ENCODE assay signal across 28 mouse cellular contexts in the genomic region with DNA sequence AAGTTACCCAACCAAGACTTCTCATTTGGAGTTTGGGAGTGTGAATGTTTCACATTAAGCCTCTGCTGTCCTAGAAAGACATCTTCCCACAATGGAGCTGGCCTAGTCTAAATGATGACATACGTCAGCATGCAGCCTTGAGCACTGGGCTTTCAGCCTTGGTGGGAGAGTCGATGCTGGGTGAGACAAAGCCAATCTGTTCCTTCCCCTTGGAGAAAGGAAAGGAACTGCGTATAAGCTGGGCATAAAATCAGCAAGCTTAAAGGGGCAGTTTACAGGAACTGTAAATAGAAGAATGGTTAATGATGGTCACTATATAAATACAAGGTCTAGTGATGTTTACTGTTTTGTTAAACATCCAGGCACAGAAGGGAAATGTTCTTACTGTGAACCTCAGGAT.
DNase-seq lines count a peak whose midpoint lies in the region; ATAC-seq and TF ChIP-seq lines count a peak whose summit lies in the region.
"Had no signal": no experiment of that assay in that cellular context is flagged by ENCODE, and none has a peak within 500 bp of the region (broad histone marks: within the 10 kb centered on the region; RNA-seq: fewer than 3 reads in every experiment).

No protein-coding gene starts in this region.

- no peak for DNase-seq in frontal cortex, postnatal 25 days (ENCODE audit: low spot score in 2 of 2)
- DNase-seq in brain, adult 2 months (ENCODE audit: low read depth, low spot score): peak; percentile 64
- peak; percentile 68 for DNase-seq in lung, postnatal 0 days (ENCODE audit: low spot score)
- DNase-seq in lung, postnatal 4 days: peak; percentile 52 to 76
- DNase-seq in embryo, embryonic 9.5 days (ENCODE audit: extremely low spot score): no peak
- no peak for DNase-seq in B cell, adult 2 months
- no peak for DNase-seq in cerebellum, adult 11 months
- DNase-seq: adrenal gland, adult 8-10 months; cerebellum, adult 11-12 months; cerebellum, postnatal 10 days; gastrocnemius, postnatal 36 days; heart, adult 18-20 months; heart, postnatal 36 days; kidney, adult 18-20 months; right cerebral cortex, postnatal 4 days; thymus, postnatal 25 days had no signal

- no peak for TF ChIP-seq CTCF in lung, postnatal 0 days (IDR thresholded peaks at IDR 0.05)

- peak; percentile 56 for ATAC-seq in frontal cortex, adult (ENCODE audit: low TSS enrichment)
- peak; percentile 77 for ATAC-seq in lung, postnatal 0 days
- ATAC-seq: forebrain, embryonic 13.5 days; hindbrain, postnatal 0 days; midbrain, embryonic 15.5 days had no signal

- peak; percentile 95 for TF ChIP-seq EP300 in lung, postnatal 0 days (IDR thresholded peaks at IDR 0.05)

- no peak overlapping the region for H3K9ac ChIP-seq in lung, postnatal 0 days (replicated peaks; ENCODE audit: low read depth)
- H3K9ac ChIP-seq: forebrain, embryonic 13.5 days; hindbrain, embryonic 12.5 days; kidney, embryonic 15.5 days; limb, embryonic 13.5 days; midbrain, embryonic 15.5 days; neural tube, embryonic 15.5 days had no signal

- WGBS in lung, postnatal 0 days: 33% methylated on average over 3 of the region's 3 CpGs

- H3K27me3 ChIP-seq in lung, postnatal 0 days (replicated peaks; ENCODE audit: insufficient read depth, low read length): no peaks in the 10 kb centered on the region
- H3K27me3 ChIP-seq: forebrain, embryonic 13.5 days; hindbrain, embryonic 12.5 days; kidney, embryonic 15.5 days; limb, embryonic 13.5 days; midbrain, embryonic 15.5 days; neural tube, embryonic 15.5 days had no signal

- H3K36me3 ChIP-seq in lung, postnatal 0 days (ENCODE audit: insufficient read depth, low read length): no peaks in the 10 kb centered on the region
- H3K36me3 ChIP-seq: G1E; hindbrain, embryonic 12.5 days; kidney, embryonic 15.5 days; limb, embryonic 13.5 days; midbrain, embryonic 10.5 days; midbrain, embryonic 15.5 days; neural tube, embryonic 15.5 days had no signal

- H3K9me3 ChIP-seq in lung, postnatal 0 days (ENCODE audit: low read length): no peaks in the 10 kb centered on the region
- H3K9me3 ChIP-seq: forebrain, embryonic 13.5 days; hindbrain, embryonic 12.5 days; kidney, embryonic 15.5 days; limb, embryonic 13.5 days; midbrain, embryonic 10.5 days; midbrain, embryonic 15.5 days; neural tube, embryonic 15.5 days had no signal

- no peak overlapping the region for H3K4me3 ChIP-seq in lung, postnatal 0 days (ENCODE audit: low read depth, low read length)
- H3K4me3 ChIP-seq: forebrain, embryonic 13.5 days; hindbrain, embryonic 12.5 days; kidney, embryonic 15.5 days; limb, embryonic 13.5 days; midbrain, embryonic 10.5 days; midbrain, embryonic 15.5 days; neural tube, embryonic 15.5 days had no signal

- no peak overlapping the region for H3K4me2 ChIP-seq in lung, postnatal 0 days (replicated peaks; ENCODE audit: low read depth, low read length)
- H3K4me2 ChIP-seq: forebrain, embryonic 13.5 days; heart, embryonic 11.5 days; hindbrain, embryonic 12.5 days; kidney, embryonic 15.5 days; limb, embryonic 13.5 days; liver, embryonic 11.5 days; midbrain, embryonic 15.5 days; neural tube, embryonic 15.5 days had no signal

- H3K27ac ChIP-seq in lung, postnatal 0 days (ENCODE audit: low read length): peak overlapping the region; percentile 62
- H3K27ac ChIP-seq: forebrain, embryonic 13.5 days; hindbrain, embryonic 12.5 days; hindbrain, postnatal 0 days; kidney, embryonic 15.5 days; limb, embryonic 13.5 days; midbrain, embryonic 10.5 days; midbrain, embryonic 15.5 days; neural tube, embryonic 15.5 days had no signal

- 0 out of 2 replicates have a peak, but pooled peaks cover 2% of the 10 kb centered on the region for H3K4me1 ChIP-seq in lung, postnatal 0 days (ENCODE audit: insufficient read depth, low read depth, low read length)
- H3K4me1 ChIP-seq: forebrain, embryonic 13.5 days; hindbrain, embryonic 12.5 days; limb, embryonic 13.5 days; midbrain, embryonic 10.5 days; midbrain, embryonic 15.5 days; neural tube, embryonic 15.5 days had no signal

Comparison
In these comparisons a context has a peak if more than half of its experiments do, and no peak if none do; other contexts are left out.
1. DNase-seq: peak in brain, adult 2 months (single experiment), lung, postnatal 0 days (single experiment) and lung, postnatal 4 days (2 of 2); none in frontal cortex, postnatal 25 days (0 of 2), embryo, embryonic 9.5 days (single experiment), B cell, adult 2 months (0 of 2) and cerebellum, adult 11 months (single experiment).